Mouse (Mus musculus): ENCODE measurements around the gene Crk.

GRCm38 (mm10) chr11:75669853-75670200 is 9.2 kb upstream of the Crk start:
- TF ChIP-seq EP300 (IDR thresholded peaks at IDR 0.05; ENCODE audit: insufficient read depth, low read depth, low read length) (no peak), CTCF (IDR thresholded peaks at IDR 0.05; ENCODE audit: low read depth, low read length) (no peak)
